Mouse (Mus musculus) spleen, postnatal 14 days (tissue): ENCODE measurements at regions not wholly inside any gene's neighbourhood (a gene's known extent, or its start where the extent isn't known, plus 50 kb on each side); places are given as distances from the start of the nearest gene placed in this dataset.

ENCODE experiments used
- DNase-seq, 2 experiments: peaks; one replicate each; pipeline ENCODE4 v3.0.0; 2021 to 2022; ENCODE audit warnings: low spot score in 2 of 2

DNA sequence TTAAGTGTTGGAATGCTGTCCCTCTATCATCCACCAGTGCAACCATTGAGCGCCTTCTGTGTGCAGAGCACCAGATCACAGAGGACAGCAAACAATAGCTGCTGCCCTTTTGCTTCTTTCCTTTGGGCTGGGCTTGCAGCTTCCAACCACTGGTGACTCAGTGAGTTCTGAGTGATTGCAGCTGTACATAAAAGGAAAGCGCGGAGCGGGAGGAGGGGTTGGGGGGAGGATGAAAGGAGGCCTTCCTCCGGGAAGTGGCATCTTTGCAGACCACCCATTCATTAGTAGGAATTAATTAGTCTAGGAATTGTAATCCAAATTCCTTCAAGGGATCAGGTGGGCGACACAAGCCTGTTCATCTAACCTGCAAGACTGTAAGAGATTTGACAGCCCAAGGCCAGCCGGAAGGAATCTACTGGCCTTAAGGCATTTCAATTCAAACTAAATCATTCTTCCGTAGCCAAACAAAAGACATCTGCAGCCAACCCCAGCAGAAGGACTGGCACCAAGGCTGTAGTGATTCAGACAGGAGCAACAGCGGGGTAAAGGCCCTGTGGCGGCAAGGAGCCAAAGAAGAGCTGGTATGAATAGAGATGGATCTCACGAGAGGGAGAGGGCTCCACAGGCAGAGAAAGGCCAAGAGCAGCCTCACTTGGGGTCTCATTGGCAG lies 52.8 kb upstream of the Sgk1 start:
- no peak for DNase-seq

DNA sequence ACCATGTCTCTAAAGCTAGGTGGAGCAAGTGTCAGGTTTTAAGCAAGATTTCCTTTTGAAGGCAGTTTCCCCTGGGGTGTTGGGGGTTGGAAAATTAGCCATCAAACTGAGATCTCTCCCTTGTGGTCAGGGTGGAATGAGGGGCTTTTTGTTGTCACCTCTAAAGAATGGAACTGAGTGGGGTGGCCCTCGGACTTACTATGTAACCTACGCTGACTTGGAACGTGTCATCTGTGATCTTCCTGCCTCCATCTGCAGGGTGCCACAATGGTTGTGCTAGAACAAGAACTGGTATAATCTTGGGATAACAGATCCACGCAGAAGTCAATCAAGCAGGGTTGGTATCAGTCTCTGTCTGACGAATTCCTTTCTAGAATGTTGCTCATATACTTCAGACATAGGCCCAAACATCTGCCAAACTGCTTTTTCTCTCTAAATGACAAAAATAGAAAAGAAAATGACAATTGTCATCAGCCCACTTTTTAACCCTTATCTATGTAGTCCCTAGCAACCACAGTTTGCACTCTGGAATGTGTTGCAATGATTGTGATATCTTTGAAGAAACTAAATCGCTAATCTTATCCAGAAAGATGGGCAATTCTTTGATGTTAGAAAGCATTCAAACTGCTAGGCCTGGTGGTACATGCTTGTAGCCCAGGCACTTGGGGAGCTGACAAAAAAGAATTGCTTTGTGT lies 50.8 kb upstream of the Sgk1 start:
- DNase-seq: no peak
